Mouse (Mus musculus) splenic B cell, adult 2 months (primary cell): Measurements from ENCODE around the gene Hoxb6.

Experiments used
- DNase-seq: peaks from one replicate; pipeline ENCODE4 v3.0.0-alpha.2; 2011; ENCODE audit warnings: low read depth, low spot score
- H3K27me3 ChIP-seq: 2 replicates; pipeline ENCODE4 v1.6.1; 2012; ENCODE audit warnings: mild to moderate bottlenecking, low read length, moderate library complexity, mixed read lengths; ENCODE audit not compliant: control insufficient read depth, poor library complexity, insufficient read depth, severe bottlenecking
- H3K36me3 ChIP-seq: 2 replicates; pipeline ENCODE4 v1.6.1; 2012; ENCODE audit warnings: mild to moderate bottlenecking, low read length, moderate library complexity, mixed read lengths; ENCODE audit not compliant: control insufficient read depth, poor library complexity, insufficient read depth, severe bottlenecking

Gene Hoxb6

DNA sequence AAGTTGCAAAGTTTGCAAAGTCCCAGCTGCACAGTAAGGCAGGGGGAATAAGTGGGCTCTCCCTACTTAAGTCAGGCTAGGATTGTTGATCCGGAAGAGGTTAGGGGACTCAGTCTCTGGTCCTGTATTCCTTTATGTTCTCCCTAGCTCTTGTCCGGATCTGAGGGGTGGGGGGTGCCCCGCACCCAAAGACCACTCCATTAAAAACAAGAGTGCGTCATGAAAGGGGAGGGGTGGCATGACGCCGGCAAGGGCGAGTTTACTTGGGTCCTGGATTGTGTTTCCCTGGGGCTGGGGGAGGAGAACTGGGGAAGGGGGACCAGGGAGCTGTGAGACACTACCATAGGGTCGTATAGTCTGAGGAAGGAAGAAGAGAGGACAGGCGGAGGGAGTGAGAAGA lies 7.5 kb downstream of the Hoxb6 start:
- no peaks in the 10 kb centered on the region for H3K36me3 ChIP-seq
- DNase-seq: no peak
- H3K27me3 ChIP-seq: peaks cover 2% of the 10 kb centered on the region; the same call in 1 of the 2 replicates

DNA sequence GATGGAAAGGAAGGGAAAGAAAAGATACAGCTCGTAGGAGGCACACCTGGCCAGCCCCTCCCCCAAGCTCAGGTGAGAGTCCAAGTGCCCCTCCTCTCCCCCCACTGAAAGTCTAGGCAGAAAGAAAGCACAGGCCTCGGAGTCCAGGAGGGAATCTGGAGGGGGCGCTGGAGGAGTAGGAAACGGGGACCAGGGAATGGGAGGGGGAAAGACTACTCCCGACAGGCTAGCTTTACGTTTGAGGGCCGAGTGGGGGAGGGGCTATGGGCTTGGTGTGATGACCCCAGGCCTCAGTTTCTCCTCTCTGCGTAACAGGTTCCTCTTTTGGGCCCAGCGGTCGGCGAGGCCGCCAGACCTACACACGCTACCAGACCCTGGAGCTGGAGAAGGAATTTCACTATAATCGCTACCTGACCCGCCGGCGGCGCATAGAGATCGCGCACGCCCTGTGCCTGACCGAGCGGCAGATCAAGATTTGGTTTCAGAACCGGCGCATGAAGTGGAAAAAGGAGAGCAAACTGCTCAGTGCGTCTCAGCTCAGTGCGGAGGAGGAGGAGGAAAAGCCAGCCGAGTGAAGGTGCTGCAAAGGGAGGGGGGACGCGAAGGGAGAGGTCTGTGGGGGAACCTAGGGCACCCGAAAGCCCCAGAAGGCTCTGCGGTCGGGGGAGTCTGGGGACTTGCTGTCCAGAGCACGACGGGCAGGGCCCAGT lies 8.2 kb downstream of the Hoxb6 start:
- no peak for DNase-seq
- H3K27me3 ChIP-seq: peaks cover 2% of the 10 kb centered on the region; the same call in 1 of the 2 replicates
- no peaks in the 10 kb centered on the region for H3K36me3 ChIP-seq

DNA sequence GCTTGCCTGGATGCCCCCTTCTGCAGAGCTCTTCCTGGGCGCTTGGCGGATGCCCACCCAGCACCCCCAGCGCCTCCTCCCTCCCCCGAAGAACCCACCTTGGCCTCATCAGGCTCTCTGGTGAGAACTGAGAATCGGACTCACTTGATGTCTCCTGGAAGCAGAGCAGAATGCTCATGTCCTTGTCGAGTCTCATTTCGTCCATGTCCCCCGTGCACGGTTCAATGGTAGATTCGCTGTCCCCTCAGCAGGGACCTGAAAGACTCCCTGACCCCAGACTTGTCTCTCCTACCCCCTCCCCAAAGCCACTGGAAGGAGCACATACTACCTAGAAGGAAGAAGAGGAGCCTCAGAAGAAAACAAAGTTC lies 8.8 kb downstream of the Hoxb6 start:
- Histone ChIP-seq H3K36me3 (no peaks in the 10 kb centered on the region), H3K27me3 (peaks cover 2% of the 10 kb centered on the region; the same call in 1 of the 2 replicates)
- no peak for DNase-seq

DNA sequence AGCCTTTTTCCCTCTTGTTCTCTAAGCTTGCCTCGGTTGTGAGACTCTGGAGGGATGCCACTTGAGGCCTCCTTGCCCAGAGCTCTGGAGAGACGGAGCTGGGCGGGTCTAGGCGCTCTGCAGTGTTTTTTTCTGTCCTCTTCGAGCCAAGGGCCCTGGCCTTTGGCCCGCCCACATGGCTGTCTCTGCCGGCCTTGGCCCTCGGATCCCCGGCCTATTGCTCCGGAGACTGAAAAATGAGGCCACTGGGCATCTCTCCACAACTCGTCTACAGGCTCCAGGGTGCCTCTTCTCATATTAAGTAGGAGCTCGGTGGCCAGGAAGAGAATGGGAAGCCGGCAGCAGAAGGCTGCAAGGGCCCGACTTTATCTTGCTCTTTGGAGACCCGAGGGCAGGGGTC lies 9.6 kb downstream of the Hoxb6 start:
- DNase-seq: no peak
- no peaks in the 10 kb centered on the region for H3K36me3 ChIP-seq
- H3K27me3 ChIP-seq: peaks cover 2% of the 10 kb centered on the region; the same call in 1 of the 2 replicates

DNA sequence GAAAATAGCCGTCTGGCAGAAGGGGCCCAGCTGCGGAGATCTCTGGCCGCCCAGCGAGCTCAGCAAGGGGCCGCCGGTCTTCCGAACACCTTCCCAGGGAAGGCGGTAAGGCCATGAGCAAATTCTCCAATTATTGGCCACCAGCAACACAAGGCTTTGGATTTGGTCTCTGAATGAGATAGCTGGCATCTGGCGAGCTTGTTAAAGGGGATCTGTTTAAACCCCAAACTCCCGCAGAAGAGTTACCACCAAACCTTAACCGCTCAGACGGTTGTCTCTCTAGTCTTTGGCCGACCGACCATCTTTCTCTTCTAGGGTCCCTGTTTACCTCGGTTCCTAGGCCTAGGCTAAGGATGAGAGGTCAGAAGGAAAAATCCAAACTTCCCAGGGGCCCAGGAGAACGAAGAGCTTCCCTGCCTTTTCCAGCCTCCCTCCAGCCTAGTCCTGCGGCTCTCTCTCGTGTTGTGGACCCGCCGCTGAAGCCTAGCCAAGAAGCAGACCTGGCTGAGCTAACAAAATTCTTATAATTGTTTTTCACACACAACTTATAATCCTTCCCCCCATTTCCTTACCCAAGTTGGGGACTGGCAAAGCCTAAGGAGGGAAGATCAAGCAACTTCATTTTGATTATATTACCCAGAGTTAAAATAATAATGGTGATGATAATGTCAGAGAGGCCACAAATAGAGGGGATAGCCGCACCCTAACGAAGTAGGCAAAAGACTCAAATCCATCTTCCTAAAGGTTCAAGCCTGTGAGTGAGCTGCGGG lies 10.3 kb downstream of the Hoxb6 start:
- peaks cover 2% of the 10 kb centered on the region; the same call in 1 of the 2 replicates for H3K27me3 ChIP-seq
- DNase-seq: no peak
- H3K36me3 ChIP-seq: no peaks in the 10 kb centered on the region

DNA sequence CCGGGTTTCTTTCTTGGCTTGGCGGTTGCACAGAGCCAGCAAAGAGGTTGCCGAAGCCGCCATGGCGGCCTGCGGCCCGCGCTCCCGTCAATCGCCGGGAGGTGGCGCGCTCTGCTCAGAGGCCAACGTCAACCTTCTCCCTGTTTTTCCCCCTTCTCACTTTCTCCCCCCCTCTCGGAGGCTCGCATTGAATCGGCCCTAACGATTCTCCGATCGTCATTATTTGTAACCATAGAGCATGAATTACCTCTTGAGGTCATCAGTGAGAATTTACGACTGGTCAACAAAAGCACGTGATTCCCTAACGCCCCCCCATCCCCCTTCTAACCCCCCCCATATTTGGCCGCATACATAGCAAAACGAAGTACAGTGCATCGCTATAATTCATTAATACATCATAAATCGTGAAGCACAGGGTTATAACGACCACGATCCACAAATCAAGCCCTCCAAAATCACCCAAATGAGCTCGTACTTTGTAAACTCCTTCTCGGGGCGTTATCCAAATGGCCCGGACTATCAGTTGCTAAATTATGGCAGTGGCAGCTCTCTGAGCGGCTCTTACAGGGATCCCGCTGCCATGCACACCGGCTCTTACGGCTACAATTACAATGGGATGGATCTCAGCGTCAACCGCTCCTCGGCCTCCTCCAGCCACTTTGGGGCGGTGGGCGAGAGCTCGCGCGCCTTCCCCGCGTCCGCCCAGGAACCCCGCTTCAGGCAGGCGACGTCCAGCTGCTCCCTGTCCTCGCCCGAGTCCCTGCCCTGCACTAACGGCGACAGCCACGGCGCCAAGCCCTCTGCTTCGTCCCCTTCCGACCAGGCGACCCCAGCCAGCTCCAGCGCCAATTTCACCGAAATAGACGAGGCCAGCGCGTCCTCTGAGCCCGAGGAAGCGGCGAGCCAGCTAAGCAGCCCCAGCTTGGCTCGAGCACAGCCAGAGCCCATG lies 11.1 kb downstream of the Hoxb6 start, which contains the start of gene Hoxb5:
Gene Hoxb5 (plus strand): TSS at position 186 of the 949 bp plus-strand sequence.
- DNase-seq: peak; percentile 71
- Histone ChIP-seq H3K36me3 (no peaks in the 10 kb centered on the region), H3K27me3 (peaks cover 2% of the 10 kb centered on the region; the same call in 1 of the 2 replicates)

DNA sequence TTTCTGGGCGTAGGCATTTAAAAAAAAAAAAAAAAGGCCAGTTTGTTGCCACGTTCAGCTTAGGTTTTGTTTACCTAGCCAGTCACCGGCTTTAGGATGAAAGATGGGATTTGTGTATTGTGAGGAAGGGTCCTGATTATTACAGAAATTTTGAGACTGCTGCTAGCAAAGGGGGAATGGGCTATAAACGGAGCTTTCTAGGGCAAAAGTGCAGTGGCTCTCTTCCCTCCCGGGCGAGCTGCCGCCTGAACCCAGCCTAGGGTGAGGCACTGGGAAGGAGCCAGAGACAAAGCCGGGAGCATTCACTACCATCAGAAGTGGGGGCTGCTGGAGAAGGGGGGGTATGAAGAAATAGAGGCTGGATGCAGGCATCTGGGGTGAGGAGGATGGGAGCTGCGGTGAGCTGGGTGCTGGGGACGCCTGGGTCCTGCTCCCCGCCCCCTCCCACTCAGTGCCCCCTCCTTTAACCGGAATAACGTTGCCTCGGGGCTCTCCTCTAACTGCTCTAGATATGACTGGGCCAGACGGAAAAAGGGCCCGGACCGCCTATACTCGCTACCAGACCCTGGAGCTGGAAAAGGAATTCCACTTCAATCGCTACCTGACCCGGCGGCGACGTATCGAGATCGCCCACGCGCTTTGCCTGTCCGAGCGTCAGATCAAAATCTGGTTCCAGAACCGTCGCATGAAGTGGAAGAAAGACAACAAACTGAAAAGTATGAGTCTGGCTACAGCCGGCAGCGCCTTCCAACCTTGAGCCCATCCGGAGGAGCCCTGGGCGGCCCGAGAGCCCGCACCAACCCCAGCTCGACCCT lies 12.3 kb downstream of the Hoxb6 start:
- H3K27me3 ChIP-seq: peaks cover 2% of the 10 kb centered on the region; the same call in 1 of the 2 replicates
- no peaks in the 10 kb centered on the region for H3K36me3 ChIP-seq
- DNase-seq: no peak

DNA sequence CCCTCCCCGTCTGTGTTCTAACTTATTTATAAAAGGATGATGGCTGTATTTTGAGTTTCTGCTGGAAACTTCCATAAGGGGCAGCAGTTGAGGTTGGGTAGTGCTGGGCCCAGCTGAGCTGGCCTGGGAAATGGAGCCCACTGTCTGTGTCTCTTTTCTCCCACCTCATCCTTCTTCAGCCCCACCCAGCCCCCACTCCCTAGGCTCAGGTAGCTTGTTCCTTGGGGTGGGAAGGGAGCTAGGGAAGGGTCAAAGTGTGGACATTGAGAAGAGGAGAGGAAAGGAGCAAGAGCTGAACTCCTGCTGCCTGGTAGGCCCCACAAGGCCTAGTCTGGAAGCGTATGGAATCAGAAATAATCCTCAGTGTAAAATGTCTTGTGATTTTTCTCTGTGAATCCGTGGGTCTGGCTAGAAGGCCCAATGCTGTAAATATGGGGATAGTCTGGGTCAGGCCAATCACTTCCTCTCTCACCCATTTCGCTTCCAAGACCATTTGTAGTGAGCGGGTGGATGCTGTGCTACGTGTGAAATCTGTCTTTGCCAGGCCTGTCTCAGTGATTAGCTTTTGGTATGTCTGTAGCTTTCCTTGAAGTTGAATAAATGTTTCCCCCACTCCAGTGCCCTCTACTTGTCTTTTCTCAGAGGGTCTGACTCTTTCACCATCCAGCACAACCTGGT lies 13.4 kb downstream of the Hoxb6 start:
- Histone ChIP-seq H3K27me3 (no peaks in the 10 kb centered on the region; the same call in 1 of the 2 replicates), H3K36me3 (no peaks in the 10 kb centered on the region)
- no peak for DNase-seq

DNA sequence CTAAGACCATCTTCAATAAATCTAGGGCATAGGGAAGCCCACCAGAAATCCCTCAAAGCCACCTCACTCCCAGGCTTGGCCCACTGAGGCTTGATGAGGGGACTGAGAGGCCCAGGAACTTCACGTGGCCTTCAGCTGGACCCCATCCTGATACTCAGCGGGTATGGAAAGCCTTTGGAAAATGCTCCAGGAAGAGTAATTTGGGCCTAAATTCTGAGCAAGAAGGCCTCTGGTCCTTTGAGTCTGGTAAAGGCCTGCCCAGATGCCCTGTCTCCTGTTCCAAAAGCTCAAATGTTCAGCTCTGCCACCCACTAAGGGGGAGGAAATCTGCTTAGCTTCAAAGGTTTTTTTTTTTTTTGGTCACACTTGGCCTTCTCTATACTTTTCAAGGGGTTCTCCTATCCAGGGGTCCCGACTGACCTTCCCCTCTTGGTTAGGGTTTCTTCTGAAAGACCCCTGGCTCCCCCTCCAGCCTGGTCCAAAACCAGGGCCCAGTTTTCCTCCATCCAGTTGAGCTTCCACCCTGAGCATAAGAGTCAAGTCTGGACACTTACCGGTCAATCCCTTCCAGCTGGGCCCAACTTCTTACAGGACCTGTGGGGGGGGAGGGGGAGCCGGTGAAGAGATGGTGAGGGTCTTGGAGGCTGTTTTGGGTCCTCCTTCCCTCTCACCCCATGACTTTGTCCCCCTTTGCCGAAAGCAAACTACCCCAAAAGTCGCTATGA lies 14.1 kb downstream of the Hoxb6 start:
- no peak for DNase-seq
- H3K27me3 ChIP-seq: no peaks in the 10 kb centered on the region
- H3K36me3 ChIP-seq: no peaks in the 10 kb centered on the region

DNA sequence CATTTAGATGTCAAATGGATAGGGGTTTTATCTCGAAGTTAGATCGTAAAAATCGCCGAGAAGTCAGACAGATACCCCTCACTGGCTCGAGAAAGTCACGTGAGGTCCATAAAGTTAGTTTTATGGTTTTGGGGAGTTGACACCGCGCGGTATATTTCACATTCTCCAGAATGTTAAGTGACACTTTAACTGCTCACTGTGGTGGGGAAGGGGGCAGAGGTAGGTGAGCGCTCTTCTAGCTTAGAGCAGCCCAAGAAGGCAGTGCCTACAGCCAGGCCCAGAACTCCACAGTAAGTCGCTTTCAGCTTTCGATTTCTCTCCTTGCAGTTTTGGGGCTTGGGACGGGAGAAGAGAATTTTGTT lies 14.6 kb downstream of the Hoxb6 start:
- no peaks in the 10 kb centered on the region for H3K36me3 ChIP-seq
- DNase-seq: no peak
- no peaks in the 10 kb centered on the region for H3K27me3 ChIP-seq

DNA sequence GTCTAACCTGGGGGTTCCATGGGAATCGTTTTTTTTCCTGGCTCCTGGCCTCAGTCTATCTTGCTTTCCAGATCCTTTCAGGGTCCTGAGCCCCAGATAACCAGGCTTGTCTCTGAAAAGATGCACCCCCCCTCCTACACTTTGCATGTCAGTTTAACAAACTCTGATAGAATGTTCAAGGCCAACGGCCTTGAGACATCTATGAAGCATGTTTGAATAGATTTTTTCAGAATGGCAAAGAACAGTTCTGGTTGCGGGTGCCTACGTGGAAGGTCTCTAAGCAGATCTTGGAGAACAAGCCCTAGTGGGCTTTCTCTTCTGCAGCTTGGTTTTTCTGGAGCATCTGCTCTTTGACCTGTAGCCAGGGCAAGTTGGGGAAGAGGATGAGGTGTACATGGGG lies 16.5 kb downstream of the Hoxb6 start:
- H3K27me3 ChIP-seq: 0 out of 2 replicates have a peak, but pooled peaks cover 1% of the 10 kb centered on the region
- DNase-seq: no peak
- H3K36me3 ChIP-seq: no peaks in the 10 kb centered on the region

DNA sequence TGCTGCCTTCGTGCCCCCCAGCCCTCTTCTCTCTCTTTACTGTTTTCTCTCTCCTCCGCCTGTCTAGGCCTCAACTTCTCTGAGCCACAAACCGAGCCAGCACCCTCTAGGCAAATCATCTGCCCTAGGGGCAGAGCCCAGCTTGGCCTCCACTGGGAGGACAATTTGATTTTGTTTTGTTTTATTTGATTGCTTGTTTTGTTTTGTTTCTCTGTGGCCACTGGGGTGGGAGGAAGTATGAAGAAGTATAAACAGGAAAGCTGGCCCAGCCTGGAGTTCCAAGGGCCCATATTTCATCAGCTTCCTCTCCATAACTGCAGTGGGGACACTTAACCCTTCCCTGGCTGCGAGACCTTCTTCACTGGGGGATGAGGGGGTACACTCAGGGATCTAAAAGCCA lies 17.0 kb downstream of the Hoxb6 start:
- Histone ChIP-seq H3K36me3 (no peaks in the 10 kb centered on the region), H3K27me3 (0 out of 2 replicates have a peak, but pooled peaks cover 1% of the 10 kb centered on the region)
- no peak for DNase-seq
